Mouse (Mus musculus) adrenal gland, adult 8-10 months (tissue): ENCODE data around the gene Igflr1. TPM values are rescaled to one million over a fixed set of nuclear protein-coding genes. Genes with fewer than 3 reads are reported as not detected.
A peak's percentile ranks its signal among the peaks of the same experiment; 100 is the strongest.

Experiments used
- DNase-seq: peaks from one replicate; pipeline ENCODE4 v3.0.0; 2022
- total RNA-seq, 4 experiments: library from RNA; stranded (reverse); gene quantifications; 2 replicates each; pipeline ENCODE4 v1.2.4; 2022

Igflr1 gene
- total RNA-seq, 4 experiments from 2014 or later, result 2.1 to 7.9 (median 3.6) TPM

- DNase-seq, result peak; percentile 98
Observed at GRCm38 (mm10) chr7:30588676-30589434, 23.6 kb downstream of the Igflr1 start, which contains the start of gene Kmt2b. Gene Kmt2b, minus strand, starts transcription at chr7:30588726.

GRCm38 (mm10) chr7:30589435-30590301, 24.4 kb downstream of the Igflr1 start:
- DNase-seq, result peak; percentile 79

- no peak for DNase-seq
Observed at GRCm38 (mm10) chr7:30590927-30591604, 25.8 kb downstream of the Igflr1 start.

- DNase-seq, result no peak
Observed at GRCm38 (mm10) chr7:30591605-30591951, 26.4 kb downstream of the Igflr1 start.

GRCm38 (mm10) chr7:30592772-30593423, 27.7 kb downstream of the Igflr1 start:
- DNase-seq, result no peak

- DNase-seq, result no peak
Observed at GRCm38 (mm10) chr7:30593579-30594509, 28.6 kb downstream of the Igflr1 start.

- no peak for DNase-seq
Observed at GRCm38 (mm10) chr7:30594510-30595024, 29.3 kb downstream of the Igflr1 start.

GRCm38 (mm10) chr7:30596093-30596492, 30.9 kb downstream of the Igflr1 start:
- no peak for DNase-seq

GRCm38 (mm10) chr7:30596811-30597210, 31.6 kb downstream of the Igflr1 start:
- no peak for DNase-seq

- DNase-seq, result no peak
Observed at GRCm38 (mm10) chr7:30598786-30599185, 33.6 kb downstream of the Igflr1 start, which contains the start of gene Zbtb32. Gene Zbtb32, minus strand, starts transcription at chr7:30598909.

GRCm38 (mm10) chr7:30599933-30600353, 34.7 kb downstream of the Igflr1 start:
- peak; percentile 92 for DNase-seq

- DNase-seq, result no peak
Observed at GRCm38 (mm10) chr7:30600651-30601050, 35.4 kb downstream of the Igflr1 start.

- DNase-seq, result no peak
Observed at GRCm38 (mm10) chr7:30602583-30602982, 37.4 kb downstream of the Igflr1 start.

GRCm38 (mm10) chr7:30604424-30604823, 39.2 kb downstream of the Igflr1 start:
- DNase-seq, result no peak

GRCm38 (mm10) chr7:30604944-30605343, 39.7 kb downstream of the Igflr1 start:
- DNase-seq, result no peak

GRCm38 (mm10) chr7:30607706-30608309, 42.6 kb downstream of the Igflr1 start:
- DNase-seq, result no peak

GRCm38 (mm10) chr7:30608476-30608875, 43.2 kb downstream of the Igflr1 start:
- DNase-seq, result no peak

GRCm38 (mm10) chr7:30610043-30610442, 44.8 kb downstream of the Igflr1 start:
- DNase-seq, result no peak

- no peak for DNase-seq
Observed at GRCm38 (mm10) chr7:30612654-30613402, 47.6 kb downstream of the Igflr1 start, which contains the start of gene Upk1a. Gene Upk1a, minus strand, starts transcription at chr7:30612847.
